Comparison of ENCODE assay signal across 23 mouse cellular contexts in genomic region chr10:110313959-110314358, GRCm38 (mm10).
A peak's percentile ranks its signal among the peaks of the same experiment; 100 is the strongest.
DNase-seq lines count a peak whose midpoint lies in the region; ATAC-seq and TF ChIP-seq lines count a peak whose summit lies in the region.
"Had no signal": no experiment of that assay in that cellular context is flagged by ENCODE, and none has a peak within 500 bp of the region (broad histone marks: within the 10 kb centered on the region; RNA-seq: fewer than 3 reads in every experiment).

No protein-coding gene starts in this region.

- H3K27ac ChIP-seq in hindbrain, embryonic 12.5 days: peak overlapping the region; percentile 7; the same call in 1 of the 2 replicates
- no peak overlapping the region for H3K27ac ChIP-seq in hindbrain, embryonic 10.5 days
- H3K27ac ChIP-seq in midbrain, embryonic 13.5 days: peak overlapping the region; percentile 47; the same call in 1 of the 2 replicates
- no peak overlapping the region for H3K27ac ChIP-seq in midbrain, embryonic 11.5 days (ENCODE audit: low read depth, low read length)
- H3K27ac ChIP-seq in midbrain, embryonic 16.5 days (ENCODE audit: low read length): 0 out of 2 replicates have a peak overlapping the region, but pooled peaks have one; percentile 17
- H3K27ac ChIP-seq in forebrain, embryonic 15.5 days (replicated peaks): no peak overlapping the region
- H3K27ac ChIP-seq: forebrain, embryonic 10.5 days; forebrain, embryonic 13.5 days; gastrocnemius, adult 2 months had no signal

- no peaks in the 10 kb centered on the region for H3K36me3 ChIP-seq in hindbrain, embryonic 12.5 days
- H3K36me3 ChIP-seq in hindbrain, embryonic 10.5 days: no peaks in the 10 kb centered on the region
- no peaks in the 10 kb centered on the region for H3K36me3 ChIP-seq in midbrain, embryonic 13.5 days
- H3K36me3 ChIP-seq in midbrain, embryonic 11.5 days (ENCODE audit: control insufficient read depth, insufficient read depth, low read length): no peaks in the 10 kb centered on the region
- H3K36me3 ChIP-seq in midbrain, embryonic 16.5 days (ENCODE audit: control insufficient read depth, insufficient read depth, low read length): 0 out of 2 replicates have a peak, but pooled peaks cover 2% of the 10 kb centered on the region
- H3K36me3 ChIP-seq in forebrain, embryonic 15.5 days: no peaks in the 10 kb centered on the region
- H3K36me3 ChIP-seq: forebrain, embryonic 10.5 days; G1E had no signal

- TF ChIP-seq POLR2A in brain, embryonic 14.5 days (IDR thresholded peaks at IDR 0.05; ENCODE audit: borderline replicate concordance, extremely low read depth, insufficient read depth, insufficient read length, poor library complexity, severe bottlenecking): no peak

- no peak overlapping the region for H3K9ac ChIP-seq in hindbrain, embryonic 12.5 days
- H3K9ac ChIP-seq in midbrain, embryonic 13.5 days (replicated peaks): no peak overlapping the region
- no peak overlapping the region for H3K9ac ChIP-seq in midbrain, embryonic 11.5 days (ENCODE audit: low read length)
- H3K9ac ChIP-seq in midbrain, embryonic 16.5 days (ENCODE audit: low read depth, low read length): no peak overlapping the region
- H3K9ac ChIP-seq in forebrain, embryonic 15.5 days (replicated peaks): no peak overlapping the region
- H3K9ac ChIP-seq: forebrain, embryonic 13.5 days; forebrain, postnatal 0 days had no signal

- DNase-seq in hindbrain, embryonic 10.5 days (ENCODE audit: low spot score): no peak
- no peak for DNase-seq in midbrain, embryonic 11.5 days (ENCODE audit: low spot score, missing footprints)
- peak; percentile 33 for DNase-seq in brain, embryonic 14.5 days (ENCODE audit: low read depth)
- DNase-seq in spleen, postnatal 4 days (ENCODE audit: low spot score in 2 of 2): no peak
- DNase-seq: adrenal gland, adult 2 months; adrenal gland, postnatal 25 days; B cell, adult 2 months; cerebellum, adult 18-20 months; cerebellum, adult 9-10 months; forebrain, postnatal 0 days; gastrocnemius, adult 2 months; gastrocnemius, postnatal 14 days; heart, adult 11 months had no signal

- H3K9me3 ChIP-seq in hindbrain, embryonic 12.5 days (replicated peaks): peaks cover 5% of the 10 kb centered on the region; the same call in 1 of the 2 replicates
- H3K9me3 ChIP-seq in hindbrain, embryonic 10.5 days: 0 out of 2 replicates have a peak, but pooled peaks cover 4% of the 10 kb centered on the region
- no peaks in the 10 kb centered on the region for H3K9me3 ChIP-seq in midbrain, embryonic 13.5 days
- no peaks in the 10 kb centered on the region; the same call in 1 of the 2 replicates for H3K9me3 ChIP-seq in midbrain, embryonic 11.5 days (ENCODE audit: control insufficient read depth, low read length)
- H3K9me3 ChIP-seq in midbrain, embryonic 16.5 days (replicated peaks; ENCODE audit: control insufficient read depth, low read length, poor library complexity, severe bottlenecking): no peaks in the 10 kb centered on the region
- peaks cover 4% of the 10 kb centered on the region; the same call in 1 of the 2 replicates for H3K9me3 ChIP-seq in forebrain, embryonic 15.5 days
- H3K9me3 ChIP-seq: forebrain, embryonic 10.5 days had no signal

- H3K27me3 ChIP-seq in hindbrain, embryonic 12.5 days: no peaks in the 10 kb centered on the region
- H3K27me3 ChIP-seq in hindbrain, embryonic 10.5 days (ENCODE audit: insufficient read depth, poor library complexity, severe bottlenecking): no peaks in the 10 kb centered on the region
- no peaks in the 10 kb centered on the region for H3K27me3 ChIP-seq in midbrain, embryonic 13.5 days
- no peaks in the 10 kb centered on the region for H3K27me3 ChIP-seq in midbrain, embryonic 11.5 days (ENCODE audit: control insufficient read depth, insufficient read depth, low read length)
- no peaks in the 10 kb centered on the region for H3K27me3 ChIP-seq in midbrain, embryonic 16.5 days (ENCODE audit: control insufficient read depth, insufficient read depth, low read depth, low read length)
- H3K27me3 ChIP-seq in forebrain, embryonic 15.5 days: no peaks in the 10 kb centered on the region
- H3K27me3 ChIP-seq: CH12.LX; forebrain, embryonic 13.5 days; Patski had no signal

- 75% methylated on average over 7 of the region's 7 CpGs for WGBS in hindbrain, embryonic 12.5 days
- WGBS in hindbrain, embryonic 10.5 days: 89% methylated on average over 7 of the region's 7 CpGs
- 64% methylated on average over 7 of the region's 7 CpGs for WGBS in midbrain, embryonic 13.5 days
- 86% methylated on average over 7 of the region's 7 CpGs for WGBS in midbrain, embryonic 11.5 days
- WGBS in midbrain, embryonic 16.5 days: 50% methylated on average over 7 of the region's 7 CpGs
- 72% methylated on average over 7 of the region's 7 CpGs for WGBS in forebrain, embryonic 15.5 days

- ATAC-seq in hindbrain, embryonic 12.5 days (ENCODE audit: low FRiP score): 0 out of 2 replicates have a peak, but pooled peaks have one; percentile 46
- peak; percentile 79 for ATAC-seq in midbrain, embryonic 13.5 days
- no peak for ATAC-seq in midbrain, embryonic 11.5 days (ENCODE audit: low FRiP score)
- ATAC-seq in midbrain, embryonic 16.5 days: peak; percentile 73; the same call in 1 of the 2 replicates
- no peak for ATAC-seq in forebrain, embryonic 15.5 days (replicated peaks)
- ATAC-seq: forebrain, embryonic 13.5 days; forebrain, postnatal 0 days; Patski had no signal

- no peak overlapping the region for H3K4me2 ChIP-seq in hindbrain, embryonic 12.5 days (replicated peaks)
- no peak overlapping the region for H3K4me2 ChIP-seq in midbrain, embryonic 13.5 days (replicated peaks)
- no peak overlapping the region for H3K4me2 ChIP-seq in midbrain, embryonic 11.5 days
- no peak overlapping the region for H3K4me2 ChIP-seq in midbrain, embryonic 16.5 days (ENCODE audit: low read length)
- H3K4me2 ChIP-seq in forebrain, embryonic 15.5 days (replicated peaks): no peak overlapping the region
- H3K4me2 ChIP-seq: forebrain, embryonic 13.5 days; heart, embryonic 11.5 days had no signal

- peaks cover 5% of the 10 kb centered on the region for H3K4me1 ChIP-seq in hindbrain, embryonic 12.5 days
- no peaks in the 10 kb centered on the region for H3K4me1 ChIP-seq in hindbrain, embryonic 10.5 days (replicated peaks)
- H3K4me1 ChIP-seq in midbrain, embryonic 13.5 days (replicated peaks): peaks cover 8% of the 10 kb centered on the region; the same call in 1 of the 2 replicates
- no peaks in the 10 kb centered on the region for H3K4me1 ChIP-seq in midbrain, embryonic 11.5 days (ENCODE audit: control insufficient read depth, insufficient read depth, low read length)
- H3K4me1 ChIP-seq in midbrain, embryonic 16.5 days (ENCODE audit: control insufficient read depth, insufficient read depth, low read length): peaks cover 10% of the 10 kb centered on the region
- H3K4me1 ChIP-seq in forebrain, embryonic 15.5 days: peaks cover 2% of the 10 kb centered on the region

- TF ChIP-seq CTCF in brain, embryonic 14.5 days (IDR thresholded peaks at IDR 0.05; ENCODE audit: borderline replicate concordance, extremely low read depth, insufficient read depth, insufficient read length): no peak

- no peak overlapping the region for H3K4me3 ChIP-seq in hindbrain, embryonic 12.5 days
- no peak overlapping the region for H3K4me3 ChIP-seq in hindbrain, embryonic 10.5 days
- no peak overlapping the region for H3K4me3 ChIP-seq in midbrain, embryonic 13.5 days (replicated peaks)
- H3K4me3 ChIP-seq in midbrain, embryonic 11.5 days (ENCODE audit: low read depth, low read length): no peak overlapping the region
- no peak overlapping the region for H3K4me3 ChIP-seq in midbrain, embryonic 16.5 days (ENCODE audit: low read depth, low read length)
- no peak overlapping the region for H3K4me3 ChIP-seq in forebrain, embryonic 15.5 days
- H3K4me3 ChIP-seq: forebrain, embryonic 10.5 days; forebrain, embryonic 13.5 days; gastrocnemius, adult 2 months had no signal

Comparison
In these comparisons a context has a peak if more than half of its experiments do, and no peak if none do; other contexts are left out.
1. ATAC-seq: peak in hindbrain, embryonic 12.5 days (single experiment), midbrain, embryonic 13.5 days (single experiment) and midbrain, embryonic 16.5 days (single experiment); none in midbrain, embryonic 11.5 days (single experiment) and forebrain, embryonic 15.5 days (single experiment).
2. H3K27ac ChIP-seq: peak in hindbrain, embryonic 12.5 days (single experiment), midbrain, embryonic 13.5 days (single experiment) and midbrain, embryonic 16.5 days (single experiment); none in hindbrain, embryonic 10.5 days (single experiment), midbrain, embryonic 11.5 days (single experiment) and forebrain, embryonic 15.5 days (single experiment).